In genomic region chr13:94645241-94646206, GRCm38 (mm10) we compare ENCODE assay signal across 8 mouse cellular contexts.
A peak's percentile ranks its signal among the peaks of the same experiment; 100 is the strongest.
DNase-seq lines count a peak whose midpoint lies in the region; ATAC-seq lines count a peak whose summit lies in the region.
"Had no signal": no experiment of that assay in that cellular context is flagged by ENCODE, and none has a peak within 500 bp of the region (broad histone marks: within the 10 kb centered on the region; RNA-seq: fewer than 3 reads in every experiment).

No protein-coding gene starts in this region.

- H3K27ac ChIP-seq in kidney, embryonic 15.5 days, result no peak overlapping the region
- H3K27ac ChIP-seq in forebrain, embryonic 14.5 days (ENCODE audit: low read depth, low read length), result no peak overlapping the region
- H3K27ac ChIP-seq in midbrain, embryonic 16.5 days (ENCODE audit: low read length), result no peak overlapping the region
- H3K27ac ChIP-seq: heart, embryonic 10.5 days had no signal

- H3K4me3 ChIP-seq in kidney, embryonic 15.5 days (replicated peaks), result no peak overlapping the region
- peak overlapping the region; percentile 9 for H3K4me3 ChIP-seq in forebrain, embryonic 14.5 days (ENCODE audit: low read depth, low read length)
- H3K4me3 ChIP-seq in midbrain, embryonic 16.5 days (ENCODE audit: low read depth, low read length), result peak overlapping the region; percentile 28
- H3K4me3 ChIP-seq: heart, embryonic 10.5 days had no signal

- no peaks in the 10 kb centered on the region for H3K9me3 ChIP-seq in kidney, embryonic 15.5 days (replicated peaks)
- H3K9me3 ChIP-seq in forebrain, embryonic 14.5 days (replicated peaks; ENCODE audit: control insufficient read depth, low read length), result no peaks in the 10 kb centered on the region
- no peaks in the 10 kb centered on the region for H3K9me3 ChIP-seq in midbrain, embryonic 16.5 days (replicated peaks; ENCODE audit: control insufficient read depth, low read length, poor library complexity, severe bottlenecking)
- H3K9me3 ChIP-seq: heart, embryonic 10.5 days had no signal

- no peak overlapping the region for H3K4me2 ChIP-seq in kidney, embryonic 15.5 days
- H3K4me2 ChIP-seq in forebrain, embryonic 14.5 days (ENCODE audit: low read length), result peak overlapping the region; percentile 30
- H3K4me2 ChIP-seq in midbrain, embryonic 16.5 days (ENCODE audit: low read length), result peak overlapping the region; percentile 47

- no peaks in the 10 kb centered on the region for H3K36me3 ChIP-seq in kidney, embryonic 15.5 days
- no peaks in the 10 kb centered on the region for H3K36me3 ChIP-seq in forebrain, embryonic 14.5 days (ENCODE audit: control insufficient read depth, insufficient read depth, low read length)
- no peaks in the 10 kb centered on the region for H3K36me3 ChIP-seq in midbrain, embryonic 16.5 days (ENCODE audit: control insufficient read depth, insufficient read depth, low read length)
- H3K36me3 ChIP-seq: heart, embryonic 10.5 days had no signal

- no peak for ATAC-seq in kidney, embryonic 15.5 days (replicated peaks; ENCODE audit: low FRiP score)
- ATAC-seq in forebrain, embryonic 14.5 days, result peak; percentile 69; the same call in 1 of the 2 replicates
- ATAC-seq in midbrain, embryonic 16.5 days, result peak; percentile 48
- ATAC-seq in inflammation-experienced regulatory T-cells, adult 6 months, result no peak

- 71% methylated on average over 19 of the region's 19 CpGs for WGBS in kidney, embryonic 15.5 days
- 47% methylated on average over 19 of the region's 19 CpGs for WGBS in forebrain, embryonic 14.5 days
- 57% methylated on average over 19 of the region's 19 CpGs for WGBS in midbrain, embryonic 16.5 days

- no peak overlapping the region; the same call in 1 of the 2 replicates for H3K9ac ChIP-seq in kidney, embryonic 15.5 days
- no peak overlapping the region for H3K9ac ChIP-seq in forebrain, embryonic 14.5 days (ENCODE audit: low read length)
- H3K9ac ChIP-seq in midbrain, embryonic 16.5 days (ENCODE audit: low read depth, low read length), result peak overlapping the region; percentile 43; the same call in 1 of the 2 replicates

- 0 out of 2 replicates have a peak, but pooled peaks cover 4% of the 10 kb centered on the region for H3K27me3 ChIP-seq in kidney, embryonic 15.5 days
- H3K27me3 ChIP-seq in forebrain, embryonic 14.5 days (replicated peaks; ENCODE audit: control insufficient read depth, insufficient read depth, low read length), result peaks cover 12% of the 10 kb centered on the region; the same call in 1 of the 2 replicates
- H3K27me3 ChIP-seq in midbrain, embryonic 16.5 days (ENCODE audit: control insufficient read depth, insufficient read depth, low read depth, low read length), result no peaks in the 10 kb centered on the region; the same call in 1 of the 2 replicates

- peak; percentile 67 for DNase-seq in kidney, adult 11 months
- DNase-seq in forebrain, embryonic 14.5 days (ENCODE audit: low spot score), result peak; percentile 53
- peak; percentile 42 for DNase-seq in kidney, adult 9 months
- no peak for DNase-seq in thymus, adult 18-20 months

- H3K4me1 ChIP-seq in kidney, embryonic 15.5 days, result peaks cover 11% of the 10 kb centered on the region; the same call in 1 of the 2 replicates
- H3K4me1 ChIP-seq in forebrain, embryonic 14.5 days (ENCODE audit: control insufficient read depth, insufficient read depth, low read length), result no peaks in the 10 kb centered on the region; the same call in 1 of the 2 replicates
- 0 out of 2 replicates have a peak, but pooled peaks cover 4% of the 10 kb centered on the region for H3K4me1 ChIP-seq in midbrain, embryonic 16.5 days (ENCODE audit: control insufficient read depth, insufficient read depth, low read length)
- H3K4me1 ChIP-seq: heart, embryonic 10.5 days had no signal

Comparison
In these comparisons a context has a peak if more than half of its experiments do, and no peak if none do; other contexts are left out.
1. DNase-seq: peak in kidney, adult 11 months (single experiment), forebrain, embryonic 14.5 days (single experiment) and kidney, adult 9 months (single experiment); none in thymus, adult 18-20 months (0 of 2).
2. ATAC-seq: peak in forebrain, embryonic 14.5 days (single experiment) and midbrain, embryonic 16.5 days (single experiment); none in kidney, embryonic 15.5 days (single experiment) and inflammation-experienced regulatory T-cells, adult 6 months (single experiment).